In the genomic region with DNA sequence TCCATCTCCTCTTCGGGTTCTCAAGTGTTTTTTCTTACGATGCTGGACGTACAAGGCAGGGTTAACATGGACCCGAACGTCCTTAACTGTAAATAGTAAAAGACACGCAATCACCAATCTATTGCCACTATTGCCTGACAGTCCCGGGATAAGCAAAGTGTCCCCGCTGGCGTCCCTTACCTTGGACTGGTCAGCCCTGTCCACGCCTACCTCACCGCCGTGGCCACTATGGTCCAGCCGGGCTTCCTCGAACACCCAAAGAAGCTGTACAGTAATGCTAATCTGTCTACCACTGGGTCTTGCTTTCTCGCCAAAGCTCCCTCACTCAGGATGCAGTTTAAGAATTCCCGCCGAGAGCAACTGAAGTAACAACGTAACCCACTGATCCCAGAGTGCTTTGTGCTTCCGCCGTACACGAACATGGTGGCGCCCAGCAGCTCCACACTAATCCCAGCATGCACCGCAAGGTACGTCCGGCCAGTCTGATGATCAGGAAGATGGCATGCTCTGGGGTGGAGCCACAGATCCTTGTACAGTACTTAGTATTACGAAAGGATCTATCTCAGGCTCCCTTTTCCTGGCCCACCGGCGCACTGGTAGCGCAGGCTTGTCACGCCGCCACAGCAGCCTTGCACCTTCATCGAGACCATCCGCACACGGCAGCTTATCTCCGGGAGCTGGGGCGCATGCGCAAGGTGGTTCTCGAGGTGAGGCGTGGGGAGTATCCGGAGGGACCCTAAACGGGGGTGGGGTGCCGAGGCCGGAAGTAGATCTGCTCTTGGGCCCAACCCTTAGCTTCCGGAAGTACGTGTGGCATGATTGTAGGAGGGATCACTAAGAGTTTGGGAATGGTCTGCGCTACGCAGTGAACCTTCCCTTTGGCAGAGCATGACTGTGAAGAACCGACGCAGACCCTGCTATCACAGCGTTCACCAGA, we compare ENCODE assay signal across 8 mouse cellular contexts. TPM values are rescaled to one million over a fixed set of nuclear protein-coding genes. Genes with fewer than 3 reads are reported as not detected.
A peak's percentile ranks its signal among the peaks of the same experiment; 100 is the strongest.
DNase-seq lines count a peak whose midpoint lies in the region; ATAC-seq and TF ChIP-seq lines count a peak whose summit lies in the region.

A gene (plus strand): TSS at position 456 of the 937 bp plus-strand sequence.
A gene (minus strand): TSS at position 723 of the 937 bp plus-strand sequence.

- peak; percentile 98 for DNase-seq in ZHBTc4 (ENCODE audit: low read depth, low spot score)
- peak; percentile 96 for DNase-seq in gastrocnemius, adult 2 months
- DNase-seq in hindbrain, postnatal 0 days (ENCODE audit: low spot score): peak; percentile 97
- DNase-seq in left cerebral cortex, adult 2 months (ENCODE audit: extremely low spot score in 1 of 2, low spot score in 2 of 2): peak; percentile 92 to 94
- DNase-seq in right cerebral cortex, adult 2 months (ENCODE audit: low spot score in 2 of 2): peak; percentile 96 to 99
- peak; percentile 95 for DNase-seq in urinary bladder, postnatal 14 days (ENCODE audit: low spot score)

- H3K9ac ChIP-seq in hindbrain, postnatal 0 days (replicated peaks; ENCODE audit: low read length): peak within 1 kb of the TSS; percentile 70

- H3K27me3 ChIP-seq in hindbrain, postnatal 0 days (ENCODE audit: insufficient read depth, low read length): no peaks in the 10 kb centered on the region

- ATAC-seq in common myeloid progenitor, adult 5-6 weeks (replicated peaks; ENCODE audit: low read depth, poor library complexity, severe bottlenecking): peak; percentile 92
- ATAC-seq in hindbrain, postnatal 0 days: peak; percentile 99
- ATAC-seq in megakaryocyte, adult 5-6 weeks (ENCODE audit: poor library complexity, severe bottlenecking): peak; percentile 89

- H3K4me1 ChIP-seq in hindbrain, postnatal 0 days (ENCODE audit: insufficient read depth, low read length): 0 out of 2 replicates have a peak, but pooled peaks cover 4% of the 10 kb centered on the region

- under 1% methylated on average over 50 of the region's 50 CpGs for WGBS in hindbrain, postnatal 0 days

- H3K27ac ChIP-seq in gastrocnemius, adult 2 months: peak within 1 kb of the TSS; percentile 99
- H3K27ac ChIP-seq in hindbrain, postnatal 0 days: peak within 1 kb of the TSS; percentile 98
- H3K27ac ChIP-seq in left cerebral cortex, adult 2 months: peak within 1 kb of the TSS; percentile 100

- H3K4me3 ChIP-seq in gastrocnemius, adult 2 months: peak within 1 kb of the TSS; percentile 83
- H3K4me3 ChIP-seq in hindbrain, postnatal 0 days (ENCODE audit: low read length): peak within 1 kb of the TSS; percentile 69
- peak within 1 kb of the TSS; percentile 87 for H3K4me3 ChIP-seq in left cerebral cortex, adult 2 months

- intact Hi-C loops in gastrocnemius, adult 2 months (cut with DNase I): loop anchor here (10.0 kb wide), 1 partner anchor 999 kb away; no protein-coding TSS in a partner anchor
- intact Hi-C loops in left cerebral cortex, adult 2 months (cut with DNase I): loop anchor here (5.0 to 10.0 kb wide), 2 partner anchors 241 to 807 kb away; a partner anchor contains a TSS

- peak within 1 kb of the TSS; percentile 84 for H3K4me2 ChIP-seq in hindbrain, postnatal 0 days (ENCODE audit: low read depth, low read length)

- H3K9me3 ChIP-seq in hindbrain, postnatal 0 days (ENCODE audit: low read length): no peaks in the 10 kb centered on the region

- TF ChIP-seq CTCF in gastrocnemius, adult 2 months (IDR thresholded peaks at IDR 0.05): no peak
- peak; percentile 18; the same call in 1 of the 2 replicates for TF ChIP-seq CTCF in hindbrain, postnatal 0 days (IDR thresholded peaks at IDR 0.05; ENCODE audit: low read depth)
- TF ChIP-seq CTCF in left cerebral cortex, adult 2 months (IDR thresholded peaks at IDR 0.05): no peak; the same call in 1 of the 2 replicates

- H3K36me3 ChIP-seq in hindbrain, postnatal 0 days (ENCODE audit: insufficient read depth, low read length): no peaks in the 10 kb centered on the region

RNA-seq across cellular contexts. Expression of the first gene that starts in this region (rescaled TPM):
- 3.1 and 4.4 TPM in 2 replicates for total RNA-seq in common myeloid progenitor, adult 5-6 weeks (2017)
- 1 to 10 TPM; 5.2 to 5.6 TPM for total RNA-seq in gastrocnemius, adult 2 months (2021)
- total RNA-seq in hindbrain, postnatal 0 days (2014; rRNA removed): 5.5 and 8.0 TPM in 2 replicates
- polyA plus RNA-seq in hindbrain, postnatal 0 days (2015; fragmentation: Nextera tagmentation; extraction: Ambion mirVana): 8.9 and 9.4 TPM in 2 replicates
- total RNA-seq in left cerebral cortex, adult 2 months (2021): 1 to 10 TPM; 8.2 to 8.7 TPM
- total RNA-seq in megakaryocyte, adult 5-6 weeks (2015): 8.7 and 10.7 TPM in 2 replicates
- 7.4 and 7.8 TPM in 2 replicates for total RNA-seq in megakaryocyte, adult 5-6 weeks (2017)

RNA-seq across cellular contexts. Expression of the second gene that starts in this region (rescaled TPM):
- 37.6 and 44.2 TPM in 2 replicates for total RNA-seq in common myeloid progenitor, adult 5-6 weeks (2017)
- total RNA-seq in gastrocnemius, adult 2 months (2021): 1 to 10 TPM; 1.6 to 1.8 TPM
- total RNA-seq in hindbrain, postnatal 0 days (2014; rRNA removed): 5.2 and 5.9 TPM in 2 replicates
- 5.3 and 5.7 TPM in 2 replicates for polyA plus RNA-seq in hindbrain, postnatal 0 days (2015; fragmentation: Nextera tagmentation; extraction: Ambion mirVana)
- 1 to 10 TPM; 4.9 to 5.1 TPM for total RNA-seq in left cerebral cortex, adult 2 months (2021)
- 11.6 and 20.2 TPM in 2 replicates for total RNA-seq in megakaryocyte, adult 5-6 weeks (2015)
- total RNA-seq in megakaryocyte, adult 5-6 weeks (2017): 28.9 and 34.8 TPM in 2 replicates

Comparison
In these comparisons a context has a peak if more than half of its experiments do, and no peak if none do; other contexts are left out.
1. Peak in every context shown above with its lines: DNase-seq, ATAC-seq, H3K4me3 ChIP-seq and H3K27ac ChIP-seq.